In genomic region chr10:62471105-62471504, GRCm38 (mm10) we compare ENCODE assay signal across 13 mouse cellular contexts. TPM values are rescaled to one million over a fixed set of nuclear protein-coding genes. Genes with fewer than 3 reads are reported as not detected.
"Had no signal": no experiment of that assay in that cellular context is flagged by ENCODE, and none has a peak within 500 bp of the region (broad histone marks: within the 10 kb centered on the region; RNA-seq: fewer than 3 reads in every experiment).

No protein-coding gene starts in this region.

- ATAC-seq: midbrain, embryonic 16.5 days had no signal

- DNase-seq: kidney, adult 2 months; kidney, postnatal 14 days; left cerebral cortex, postnatal 4 days; lung, postnatal 4 days; thymus, adult 18-20 months; thymus, postnatal 14 days had no signal

- H3K9ac ChIP-seq: kidney, embryonic 15.5 days; limb, embryonic 13.5 days; liver, embryonic 14.5 days had no signal

- H3K27ac ChIP-seq: kidney, embryonic 15.5 days; limb, embryonic 13.5 days; liver, embryonic 14.5 days had no signal

- H3K4me2 ChIP-seq: kidney, embryonic 15.5 days; limb, embryonic 13.5 days had no signal

- H3K4me1 ChIP-seq: kidney, embryonic 15.5 days; limb, embryonic 13.5 days had no signal

- H3K9me3 ChIP-seq: kidney, embryonic 15.5 days; limb, embryonic 13.5 days had no signal

- H3K4me3 ChIP-seq: kidney, embryonic 15.5 days; limb, embryonic 13.5 days had no signal

- H3K27me3 ChIP-seq: kidney, embryonic 15.5 days; limb, embryonic 13.5 days had no signal

RNA-seq across cellular contexts. Expression of gene 4930507D05Rik, which starts 21.8 kb away (rescaled TPM):
- polyA plus RNA-seq: liver, adult 2 months had no signal

RNA-seq across cellular contexts. Expression of gene Hkdc1, which starts 48.8 kb away (rescaled TPM):
- total RNA-seq: neutrophil, adult 5-6 weeks had no signal
- polyA plus RNA-seq: liver, adult 2 months; neural tube, embryonic 11.5 days had no signal
